Mouse (Mus musculus) monocyte, adult 5-6 weeks (primary cell): ENCODE results near the gene Txndc11. TPM values are rescaled to one million over a fixed set of nuclear protein-coding genes. Genes with fewer than 3 reads are reported as not detected.
A peak's percentile ranks its signal among the peaks of the same experiment; 100 is the strongest.

Source experiments
- ATAC-seq: fragments of 153-309, 156-312 bp; replicated peaks from 2 replicates; pipeline ENCODE4 v1.8.0; 2017; ENCODE audit warnings: mild to moderate bottlenecking; ENCODE audit not compliant: low TSS enrichment, insufficient number of reproducible peaks, severe bottlenecking, poor library complexity, low FRiP score
- total RNA-seq: library from RNA; stranded (forward); fragments of 200-1000, 200-491, 200-594 nt; gene quantifications from 3 replicates; pipeline ENCODE4 v1.2.3, GENCODE M21; 2017

The Txndc11 gene
- total RNA-seq, 1 experiment from 2014 or later, result 27.6 TPM

DNA sequence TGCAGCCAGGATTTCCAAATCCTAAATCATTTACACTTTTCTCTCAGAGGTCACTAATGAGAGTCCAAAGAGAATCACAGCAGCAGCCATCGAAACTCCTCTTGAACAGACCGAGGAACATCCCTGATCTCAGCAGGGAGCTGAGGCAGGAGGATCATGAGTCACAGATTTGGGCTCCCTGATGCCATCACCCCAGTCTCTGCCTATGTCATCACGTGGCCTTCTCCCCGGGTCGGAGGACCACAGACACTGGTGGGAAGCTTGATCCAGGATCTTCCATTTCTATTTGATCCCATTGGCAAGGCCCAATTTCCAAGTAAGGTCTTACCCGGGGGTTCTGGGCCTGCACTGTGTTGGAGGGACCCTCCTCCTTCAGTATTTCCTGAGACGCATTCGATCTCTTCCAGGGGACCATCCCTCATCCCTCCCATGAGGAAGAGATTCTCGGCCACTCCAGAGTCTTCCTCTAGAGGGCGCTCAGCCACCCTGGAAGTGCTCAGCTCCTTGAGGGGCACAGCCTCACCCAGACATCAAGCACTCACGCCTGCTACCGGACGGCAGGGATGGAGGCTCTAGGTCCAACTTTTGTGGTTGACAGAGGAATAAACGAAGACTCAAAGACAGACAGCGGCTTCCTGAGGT lies 98.5 kb downstream of the Txndc11 start:
- peak; percentile 48 for ATAC-seq

- ATAC-seq, result no peak
Measured at GRCm38 (mm10) chr16:11035273-11035672, 99.2 kb downstream of the Txndc11 start.

- peak; percentile 86 for ATAC-seq
Measured at GRCm38 (mm10) chr16:11034193-11034803, 100.2 kb downstream of the Txndc11 start.

DNA sequence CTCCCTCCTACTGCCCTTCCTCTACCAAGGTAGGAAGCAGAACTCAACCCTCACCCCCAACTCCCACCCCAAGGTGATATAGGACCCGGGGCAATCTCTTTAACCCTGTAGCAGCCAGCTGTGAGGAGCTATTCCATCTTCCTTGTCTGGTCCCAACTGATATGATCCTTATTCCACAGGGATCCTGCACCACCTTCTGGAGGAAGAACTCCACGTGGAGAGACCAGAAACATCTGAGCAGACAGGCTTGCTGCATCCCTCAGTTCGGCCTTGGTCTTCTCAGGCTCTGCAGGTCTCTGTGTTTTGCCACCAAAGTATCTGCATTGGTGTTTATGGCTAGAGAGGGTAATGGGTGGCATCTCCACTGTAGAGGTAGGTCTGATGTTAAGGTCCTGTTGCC lies 103.1 kb downstream of the Txndc11 start:
- no peak for ATAC-seq

- no peak for ATAC-seq
Measured at GRCm38 (mm10) chr16:11030844-11031243, 103.6 kb downstream of the Txndc11 start.

DNA sequence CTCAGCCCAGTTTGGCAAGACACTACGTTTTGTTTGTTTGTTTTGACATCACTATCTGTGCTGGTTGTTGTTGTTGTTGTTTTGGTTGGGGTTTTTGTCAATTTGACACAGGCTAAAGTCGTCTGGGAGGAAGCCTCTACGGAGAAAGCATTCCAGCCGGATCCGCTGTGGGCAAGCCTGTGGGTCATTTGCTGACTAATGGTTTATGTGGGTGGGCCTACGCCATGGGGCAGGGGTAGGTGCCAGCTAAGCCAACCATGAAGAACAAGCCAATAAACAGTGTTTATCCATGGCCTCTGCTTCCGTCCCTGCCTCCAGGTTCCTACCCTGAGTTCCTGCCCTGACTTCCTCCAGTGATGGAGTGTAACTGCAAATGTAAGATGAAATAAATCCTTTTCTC lies 106.2 kb downstream of the Txndc11 start:
- ATAC-seq, result no peak

Other genes starting within 250 kb of the Txndc11 start
- 20.7 to 30.3 TPM (median 27.4 TPM) in 3 replicates for gene Snn, start 73.7 kb downstream of the Txndc11 start, total RNA-seq
- gene Litaf, start 68.5 kb downstream of the Txndc11 start, total RNA-seq, result 68.7 to 164 TPM (median 135 TPM) in 3 replicates
- 597 to 769 TPM (median 623 TPM) in 3 replicates for gene Zc3h7a, start 41.7 kb upstream of the Txndc11 start, total RNA-seq
- 97.0 to 158 TPM (median 136 TPM) in 3 replicates for gene Rsl1d1, start 68.7 kb upstream of the Txndc11 start, total RNA-seq
- 41.9 to 65.7 TPM (median 44.2 TPM) in 3 replicates for gene Gspt1, start 119.7 kb upstream of the Txndc11 start, total RNA-seq
- 1.3 to 11.9 TPM (median 3.0 TPM) in 3 replicates for gene Tnfrsf17, start 179.2 kb upstream of the Txndc11 start, total RNA-seq
- gene Snx29, start 188.3 kb upstream of the Txndc11 start, total RNA-seq, result 24.1 to 27.7 TPM (median 25.3 TPM) in 3 replicates